Mouse (Mus musculus): ENCODE data around the gene Kcnh1. TPM values are rescaled to one million over a fixed set of nuclear protein-coding genes. Genes with fewer than 3 reads are reported as not detected.

Gene Kcnh1
- polyA plus RNA-seq, 1 experiment from 2014 or later = not detected

DNA sequence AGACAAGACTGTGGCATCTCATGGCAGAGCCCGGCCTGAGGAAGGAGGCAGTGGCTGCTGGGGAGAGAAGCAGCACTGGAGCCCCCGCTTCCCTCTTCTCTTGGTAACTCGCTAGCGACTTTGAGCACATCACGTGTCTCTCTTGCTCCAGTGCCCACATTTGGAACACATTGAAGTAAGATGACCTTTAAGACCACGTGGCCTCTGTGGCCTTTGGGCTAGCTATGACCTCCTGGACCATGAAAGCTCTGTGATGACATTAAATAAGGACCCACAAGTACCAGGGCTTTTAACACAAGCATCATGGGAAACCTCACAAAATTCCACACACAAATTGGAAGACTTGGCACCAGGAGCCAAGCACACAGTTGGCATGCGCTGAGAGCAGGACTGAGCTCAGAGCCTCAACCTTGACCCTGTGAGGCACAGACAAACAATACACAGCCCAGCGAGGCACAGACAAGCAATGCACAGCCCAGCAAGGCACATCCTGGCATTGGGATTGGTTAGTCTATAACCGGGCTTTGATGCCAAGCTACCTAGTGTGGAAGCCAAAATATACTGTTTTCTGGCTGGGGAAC lies 225.8 kb downstream of the Kcnh1 start:
- Histone ChIP-seq H3K4me2 (ENCODE audit: low read depth, low read length) (no peak overlapping the region), H3K9me3 (ENCODE audit: low read length) (no peaks in the 10 kb centered on the region), H3K4me1 (ENCODE audit: insufficient read depth) (no peaks in the 10 kb centered on the region), H3K27me3 (ENCODE audit: insufficient read depth, low read length) (peaks cover 23% of the 10 kb centered on the region), H3K4me3 (ENCODE audit: low read depth, low read length) (no peak overlapping the region), H3K36me3 (replicated peaks; ENCODE audit: insufficient read depth, low read length) (no peaks in the 10 kb centered on the region), H3K9ac (replicated peaks) (no peak overlapping the region), H3K27ac (ENCODE audit: low read depth) (no peak overlapping the region)
- TF ChIP-seq CTCF (IDR thresholded peaks at IDR 0.05; ENCODE audit: low read depth) (no peak), EP300 (IDR thresholded peaks at IDR 0.05; ENCODE audit: low read depth) (no peak)
- 71% methylated on average over 9 of the region's 9 CpGs for WGBS (ENCODE audit: insufficient replicate concordance)
- DNase-seq = no peak
- no peak for ATAC-seq

DNA sequence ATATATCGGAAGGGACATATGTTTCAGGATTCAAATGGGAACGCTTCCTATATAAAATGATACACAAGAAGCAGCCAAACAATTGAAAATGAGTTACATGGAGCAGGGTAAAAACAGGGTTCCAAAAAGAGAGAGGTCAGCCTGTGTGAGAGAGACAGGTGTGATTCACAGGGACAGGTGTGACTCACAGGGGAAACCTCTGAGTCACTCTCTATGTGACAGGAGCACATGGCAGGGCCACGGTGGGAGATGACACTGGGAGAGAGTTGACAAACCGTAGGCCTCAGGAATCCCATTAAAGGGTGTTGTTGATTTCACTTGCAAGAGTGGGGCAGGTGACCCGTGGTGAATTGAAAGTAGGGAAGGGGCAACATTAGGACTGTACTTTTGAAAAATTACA lies 228.6 kb downstream of the Kcnh1 start:
- Histone ChIP-seq H3K9me3 (ENCODE audit: low read length) (no peaks in the 10 kb centered on the region), H3K4me3 (ENCODE audit: low read depth, low read length) (no peak overlapping the region), H3K36me3 (replicated peaks; ENCODE audit: insufficient read depth, low read length) (no peaks in the 10 kb centered on the region), H3K27ac (ENCODE audit: low read depth) (no peak overlapping the region), H3K4me2 (ENCODE audit: low read depth, low read length) (no peak overlapping the region), H3K27me3 (ENCODE audit: insufficient read depth, low read length) (peaks cover 21% of the 10 kb centered on the region), H3K9ac (replicated peaks) (no peak overlapping the region), H3K4me1 (ENCODE audit: insufficient read depth) (no peaks in the 10 kb centered on the region)
- no peak for ATAC-seq
- no peak for DNase-seq
- TF ChIP-seq CTCF (IDR thresholded peaks at IDR 0.05; ENCODE audit: low read depth) = no peak
- TF ChIP-seq EP300 (IDR thresholded peaks at IDR 0.05; ENCODE audit: low read depth) = no peak
- WGBS (ENCODE audit: insufficient replicate concordance) = 73% methylated on average over 5 of the region's 5 CpGs

DNA sequence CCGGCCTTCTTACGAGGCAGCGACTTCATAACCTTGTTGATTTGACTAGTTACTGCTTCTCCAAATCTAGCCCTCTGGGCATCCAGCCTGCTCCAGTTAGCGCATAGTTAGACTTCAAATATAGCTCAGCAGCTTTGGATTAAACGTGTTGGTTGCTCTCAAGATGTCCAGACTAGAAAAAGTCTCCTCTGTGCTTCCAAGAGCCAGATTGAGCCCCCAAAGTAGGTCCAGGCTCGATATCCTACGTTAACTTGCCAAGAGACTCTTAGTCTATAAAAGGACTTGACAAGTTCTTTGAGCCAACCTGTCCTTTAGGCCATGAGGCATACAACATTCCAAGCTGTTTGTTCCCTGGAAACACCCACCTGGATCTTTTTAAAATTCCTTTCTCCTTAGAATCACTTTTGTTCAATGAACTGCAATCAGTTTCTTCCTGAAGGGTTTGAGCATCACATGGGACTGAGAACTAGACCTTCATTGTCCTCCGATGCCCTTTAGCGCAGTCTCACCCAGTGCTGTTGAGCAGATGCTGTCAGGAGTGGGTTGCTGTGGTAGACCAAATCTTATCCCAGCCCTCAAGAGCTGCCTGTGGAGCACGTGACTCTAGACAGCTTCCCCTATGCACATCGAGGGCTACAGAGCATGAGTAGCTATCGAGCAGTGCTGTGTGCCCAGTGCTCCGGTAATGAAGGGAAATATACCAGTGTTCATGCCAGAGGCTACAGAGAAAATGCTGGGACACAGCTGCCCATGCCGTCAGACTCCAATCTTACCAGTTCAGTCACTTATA lies 231.0 kb downstream of the Kcnh1 start:
- no peaks in the 10 kb centered on the region for H3K9me3 ChIP-seq (ENCODE audit: low read length)
- TF ChIP-seq EP300 (IDR thresholded peaks at IDR 0.05; ENCODE audit: low read depth) (no peak), CTCF (IDR thresholded peaks at IDR 0.05; ENCODE audit: low read depth) (no peak)
- 80% methylated on average over 14 of the region's 14 CpGs for WGBS (ENCODE audit: insufficient replicate concordance)
- no peak overlapping the region for H3K27ac ChIP-seq (ENCODE audit: low read depth)
- no peak overlapping the region for H3K4me2 ChIP-seq (ENCODE audit: low read depth, low read length)
- no peaks in the 10 kb centered on the region for H3K4me1 ChIP-seq (ENCODE audit: insufficient read depth)
- ATAC-seq = no peak
- no peak for DNase-seq
- H3K27me3 ChIP-seq (ENCODE audit: insufficient read depth, low read length) = peaks cover 14% of the 10 kb centered on the region
- H3K9ac ChIP-seq (replicated peaks) = no peak overlapping the region
- H3K36me3 ChIP-seq (replicated peaks; ENCODE audit: insufficient read depth, low read length) = no peaks in the 10 kb centered on the region
- H3K4me3 ChIP-seq (ENCODE audit: low read depth, low read length) = no peak overlapping the region

DNA sequence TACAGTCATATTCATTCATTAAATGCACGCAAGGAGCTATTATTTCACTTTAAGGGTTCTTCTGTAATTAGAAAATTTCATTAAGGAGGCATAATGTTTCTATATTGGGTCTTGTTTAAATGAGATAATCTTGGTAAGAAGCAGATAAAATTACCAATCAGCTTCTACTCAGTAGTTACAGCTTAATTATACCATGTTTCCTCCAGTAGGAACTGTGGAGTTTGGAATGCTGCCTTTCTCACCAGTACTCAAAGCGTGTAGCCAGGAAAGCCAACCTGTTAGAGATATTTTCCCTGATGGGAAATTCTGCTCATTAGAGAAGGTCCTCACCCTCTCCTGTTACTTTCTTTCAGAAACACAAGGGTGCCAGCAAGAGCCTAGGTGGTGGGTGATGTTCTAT lies 240.8 kb downstream of the Kcnh1 start:
- H3K4me2 ChIP-seq (ENCODE audit: low read depth, low read length) = no peak overlapping the region
- no peak overlapping the region for H3K9ac ChIP-seq (replicated peaks)
- H3K4me3 ChIP-seq (ENCODE audit: low read depth, low read length) = no peak overlapping the region
- DNase-seq (no peak), ATAC-seq (no peak)
- no peaks in the 10 kb centered on the region for H3K36me3 ChIP-seq (replicated peaks; ENCODE audit: insufficient read depth, low read length)
- H3K9me3 ChIP-seq (ENCODE audit: low read length) = no peaks in the 10 kb centered on the region
- H3K27ac ChIP-seq (ENCODE audit: low read depth) = no peak overlapping the region
- 75% methylated on average over 2 of the region's 2 CpGs for WGBS (ENCODE audit: insufficient replicate concordance)
- H3K4me1 ChIP-seq (ENCODE audit: insufficient read depth) = no peaks in the 10 kb centered on the region
- no peak for TF ChIP-seq EP300 (IDR thresholded peaks at IDR 0.05; ENCODE audit: low read depth)
- TF ChIP-seq CTCF (IDR thresholded peaks at IDR 0.05; ENCODE audit: low read depth) = no peak
- H3K27me3 ChIP-seq (ENCODE audit: insufficient read depth, low read length) = 0 out of 2 replicates have a peak, but pooled peaks cover 19% of the 10 kb centered on the region

DNA sequence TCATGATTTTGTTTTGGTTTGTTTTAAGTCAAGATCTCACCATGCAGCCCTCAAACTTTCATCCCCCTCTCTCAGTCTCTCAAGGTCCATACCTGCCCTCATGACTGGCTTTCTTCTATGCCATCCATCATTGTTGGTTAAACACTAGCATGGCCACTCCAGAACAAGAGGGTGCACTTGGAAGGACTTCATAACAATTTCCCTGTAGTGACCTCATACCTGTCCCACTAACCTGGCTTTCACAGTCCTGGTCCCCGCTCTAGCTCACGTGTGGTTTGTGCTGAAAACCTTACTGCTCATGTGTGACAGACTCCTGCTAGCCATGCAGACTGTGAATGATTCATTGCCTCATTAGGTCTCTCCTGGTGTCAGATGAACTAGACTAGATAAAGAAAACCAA lies 244.9 kb downstream of the Kcnh1 start:
- no peaks in the 10 kb centered on the region for H3K36me3 ChIP-seq (replicated peaks; ENCODE audit: insufficient read depth, low read length)
- no peak overlapping the region for H3K9ac ChIP-seq (replicated peaks)
- TF ChIP-seq CTCF (IDR thresholded peaks at IDR 0.05; ENCODE audit: low read depth) (no peak), EP300 (IDR thresholded peaks at IDR 0.05; ENCODE audit: low read depth) (no peak)
- no peak overlapping the region for H3K4me3 ChIP-seq (ENCODE audit: low read depth, low read length)
- no peak for DNase-seq
- ATAC-seq = no peak
- no peak overlapping the region for H3K4me2 ChIP-seq (ENCODE audit: low read depth, low read length)
- H3K27ac ChIP-seq (ENCODE audit: low read depth) = no peak overlapping the region
- H3K9me3 ChIP-seq (ENCODE audit: low read length) = no peaks in the 10 kb centered on the region
- H3K27me3 ChIP-seq (ENCODE audit: insufficient read depth, low read length) = 0 out of 2 replicates have a peak, but pooled peaks cover 15% of the 10 kb centered on the region
- WGBS (ENCODE audit: insufficient replicate concordance) = 74% methylated on average over 2 of the region's 2 CpGs
- H3K4me1 ChIP-seq (ENCODE audit: insufficient read depth) = no peaks in the 10 kb centered on the region

DNA sequence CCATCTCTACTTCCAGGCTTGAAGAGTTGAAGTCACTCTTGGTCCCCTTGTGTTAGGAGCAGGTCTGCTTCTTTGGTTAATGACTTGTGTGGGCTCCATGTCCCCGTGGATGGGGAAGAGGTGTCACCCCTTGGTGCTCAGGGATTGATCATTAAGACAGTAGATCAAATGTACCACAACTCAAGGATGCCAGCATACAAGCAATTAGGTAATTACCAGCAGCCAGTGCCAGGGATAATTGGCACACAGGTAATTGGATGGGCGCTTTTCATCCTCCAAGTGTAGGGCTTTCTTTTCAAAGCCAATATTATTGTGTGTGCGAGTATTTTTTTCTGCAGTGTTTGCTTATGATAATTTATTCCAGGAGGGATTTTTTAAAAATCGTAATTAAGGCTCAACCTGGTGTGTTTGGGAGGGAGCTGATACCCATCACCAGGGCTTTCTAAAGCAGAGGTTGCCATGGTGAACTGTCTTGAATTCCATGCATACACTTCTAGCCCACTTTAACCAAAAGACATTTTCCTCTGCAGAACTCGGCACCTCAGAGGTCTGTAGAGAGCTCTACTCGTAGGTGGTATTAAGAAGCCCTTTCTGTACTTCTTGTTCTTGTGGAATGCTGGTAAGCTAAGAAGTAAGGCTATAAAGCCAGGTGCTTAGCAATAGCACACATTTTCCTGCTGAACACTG lies 248.7 kb downstream of the Kcnh1 start:
- Histone ChIP-seq H3K36me3 (replicated peaks; ENCODE audit: insufficient read depth, low read length) (no peaks in the 10 kb centered on the region), H3K27me3 (ENCODE audit: insufficient read depth, low read length) (0 out of 2 replicates have a peak, but pooled peaks cover 2% of the 10 kb centered on the region), H3K4me1 (ENCODE audit: insufficient read depth) (no peaks in the 10 kb centered on the region), H3K27ac (ENCODE audit: low read depth) (no peak overlapping the region), H3K4me3 (ENCODE audit: low read depth, low read length) (no peak overlapping the region), H3K4me2 (ENCODE audit: low read depth, low read length) (no peak overlapping the region), H3K9me3 (ENCODE audit: low read length) (no peaks in the 10 kb centered on the region), H3K9ac (replicated peaks) (no peak overlapping the region)
- TF ChIP-seq CTCF (IDR thresholded peaks at IDR 0.05; ENCODE audit: low read depth) (no peak), EP300 (IDR thresholded peaks at IDR 0.05; ENCODE audit: low read depth) (no peak)
- 62% methylated on average over 6 of the region's 6 CpGs for WGBS (ENCODE audit: insufficient replicate concordance)
- no peak for ATAC-seq
- DNase-seq = no peak

Data from liver, postnatal 0 days (tissue).